Mouse (Mus musculus) lung, embryonic 15.5 days (tissue): ENCODE measurements at regions not wholly inside any gene's neighbourhood (a gene's known extent, or its start where the extent isn't known, plus 50 kb on each side); places are given as distances from the start of the nearest gene placed in this dataset.

ENCODE experiments used
- ATAC-seq: fragments of 200-750 bp; cut with Nextera tagmentation; 2 replicates; pipeline ENCODE4 v1.8.0; 2017; ENCODE audit warnings: moderate number of reproducible peaks, borderline replicate concordance; ENCODE audit not compliant: low FRiP score, low TSS enrichment; ENCODE audit errors: extremely low read depth
- H3K27ac ChIP-seq: fragments of 300-500 bp; sonication (generic); 2 replicates; pipeline ENCODE4 v1.5.1; 2015; ENCODE audit warnings: moderate library complexity, mild to moderate bottlenecking, inconsistent platforms
- H3K27me3 ChIP-seq: fragments of 300-500 bp; sonication (generic); 2 replicates; pipeline ENCODE4 v1.6.1; 2015; ENCODE audit warnings: inconsistent platforms
- H3K36me3 ChIP-seq: fragments of 300-500 bp; sonication (generic); 2 replicates; pipeline ENCODE4 v1.6.1; 2015; ENCODE audit warnings: inconsistent platforms
- H3K4me1 ChIP-seq: fragments of 300-500 bp; sonication (generic); 2 replicates; pipeline ENCODE4 v1.6.1; 2015; ENCODE audit warnings: inconsistent platforms
- H3K4me2 ChIP-seq: fragments of 300-500 bp; sonication (generic); 2 replicates; pipeline ENCODE4 v1.6.1; 2015; ENCODE audit warnings: inconsistent platforms, mild to moderate bottlenecking, moderate library complexity
- H3K4me3 ChIP-seq: fragments of 300-500 bp; sonication (generic); 2 replicates; pipeline ENCODE4 v1.5.1; 2015; ENCODE audit warnings: mild to moderate bottlenecking, inconsistent platforms
- H3K9ac ChIP-seq: fragments of 300-500 bp; sonication (generic); 2 replicates; pipeline ENCODE4 v1.6.1; 2015; ENCODE audit warnings: inconsistent platforms
- H3K9me3 ChIP-seq: fragments of 300-500 bp; sonication (generic); 2 replicates; pipeline ENCODE4 v1.6.1; 2016; ENCODE audit warnings: inconsistent platforms
- WGBS: fragments of 180-500 bp; shearing (Covaris S2); methylation state at CpG from one replicate; pipeline ENCODE4 v1.1.7; 2015; 5-methylcytosine and 5-hydroxymethylcytosine counted together

- no peak for ATAC-seq
- H3K4me1 ChIP-seq = no peaks in the 10 kb centered on the region
- H3K27ac ChIP-seq = no peak overlapping the region
- no peaks in the 10 kb centered on the region for H3K9me3 ChIP-seq
- no peak overlapping the region for H3K4me2 ChIP-seq
- H3K36me3 ChIP-seq = no peaks in the 10 kb centered on the region
- H3K4me3 ChIP-seq = no peak overlapping the region
- 49% methylated on average over 19 of the region's 19 CpGs for WGBS
- H3K27me3 ChIP-seq = no peaks in the 10 kb centered on the region
- no peak overlapping the region for H3K9ac ChIP-seq
These were observed 438.3 kb downstream of the Sox2 start for GRCm38 (mm10) chr3:35088241-35089080.

DNA sequence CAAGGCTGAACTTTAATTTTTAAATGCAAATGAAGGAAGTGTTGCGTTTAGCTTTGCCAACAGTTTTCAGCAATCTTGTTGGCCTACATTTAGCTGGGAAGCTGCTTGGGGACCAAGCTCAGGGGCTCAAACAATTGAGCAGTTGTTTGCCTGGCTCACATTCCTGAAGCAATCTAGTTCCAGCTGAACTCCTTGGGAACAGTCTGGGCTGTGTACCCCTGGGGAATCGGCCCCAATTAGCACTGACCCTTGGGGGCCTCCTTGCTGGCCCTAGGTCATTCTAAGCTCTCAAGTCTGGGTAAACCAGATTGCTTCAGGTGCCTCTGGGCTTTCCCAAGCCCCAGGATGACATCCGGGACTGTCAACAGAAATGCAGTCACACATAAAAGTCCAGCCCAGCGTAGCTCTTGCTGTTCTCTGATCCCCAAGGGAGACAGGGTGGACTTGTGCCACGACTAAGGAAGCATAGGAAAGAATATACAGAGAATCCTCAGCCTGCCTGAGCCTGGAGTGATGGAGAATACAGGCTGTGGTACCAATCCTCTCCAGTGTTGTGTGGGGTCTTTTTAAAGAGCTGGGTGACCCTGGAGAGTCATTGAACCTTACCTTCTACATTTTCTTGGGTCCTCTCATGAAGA is 440.4 kb downstream of the Sox2 start:
- no peak overlapping the region for H3K4me2 ChIP-seq
- H3K9me3 ChIP-seq = no peaks in the 10 kb centered on the region
- no peaks in the 10 kb centered on the region for H3K27me3 ChIP-seq
- no peaks in the 10 kb centered on the region for H3K36me3 ChIP-seq
- WGBS = 55% methylated on average over 5 of the region's 5 CpGs
- no peak overlapping the region for H3K4me3 ChIP-seq
- no peak overlapping the region for H3K9ac ChIP-seq
- H3K27ac ChIP-seq = no peak overlapping the region
- no peaks in the 10 kb centered on the region for H3K4me1 ChIP-seq
- no peak for ATAC-seq

GRCm38 (mm10) chr3:35093001-35093400 is 442.8 kb downstream of the Sox2 start:
- 80% methylated on average over 9 of the region's 9 CpGs for WGBS
- no peak overlapping the region for H3K4me2 ChIP-seq
- no peak overlapping the region for H3K27ac ChIP-seq
- ATAC-seq = no peak
- no peaks in the 10 kb centered on the region for H3K9me3 ChIP-seq
- H3K27me3 ChIP-seq = no peaks in the 10 kb centered on the region
- no peaks in the 10 kb centered on the region for H3K36me3 ChIP-seq
- H3K4me1 ChIP-seq = no peaks in the 10 kb centered on the region
- H3K9ac ChIP-seq = no peak overlapping the region
- H3K4me3 ChIP-seq = no peak overlapping the region

DNA sequence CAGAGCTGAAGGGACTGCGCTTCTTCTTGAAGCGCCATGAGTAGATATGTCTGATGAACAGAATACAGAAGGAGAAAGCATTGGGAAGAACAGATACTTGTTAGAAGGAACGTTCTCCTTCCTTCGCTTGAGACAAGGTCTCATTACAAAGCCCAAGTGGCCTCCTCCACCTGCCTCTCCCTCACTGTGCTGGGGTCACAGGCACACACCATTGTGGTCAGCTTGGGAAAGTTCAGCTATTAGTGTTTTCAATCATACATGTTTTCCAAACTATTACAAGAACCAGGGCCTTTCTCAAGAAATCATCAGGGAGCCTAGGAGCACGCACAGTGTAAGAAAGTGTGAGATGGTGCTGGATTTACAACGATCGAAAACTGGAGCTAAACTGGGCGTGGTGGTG is 445.0 kb downstream of the Sox2 start:
- WGBS = 91% methylated on average over 8 of the region's 8 CpGs
- Histone ChIP-seq H3K9me3 (no peaks in the 10 kb centered on the region), H3K27ac (no peak overlapping the region), H3K4me3 (no peak overlapping the region), H3K4me2 (no peak overlapping the region), H3K27me3 (peaks cover 9% of the 10 kb centered on the region; the same call in 1 of the 2 replicates), H3K36me3 (no peaks in the 10 kb centered on the region), H3K4me1 (no peaks in the 10 kb centered on the region), H3K9ac (no peak overlapping the region)
- no peak for ATAC-seq

DNA sequence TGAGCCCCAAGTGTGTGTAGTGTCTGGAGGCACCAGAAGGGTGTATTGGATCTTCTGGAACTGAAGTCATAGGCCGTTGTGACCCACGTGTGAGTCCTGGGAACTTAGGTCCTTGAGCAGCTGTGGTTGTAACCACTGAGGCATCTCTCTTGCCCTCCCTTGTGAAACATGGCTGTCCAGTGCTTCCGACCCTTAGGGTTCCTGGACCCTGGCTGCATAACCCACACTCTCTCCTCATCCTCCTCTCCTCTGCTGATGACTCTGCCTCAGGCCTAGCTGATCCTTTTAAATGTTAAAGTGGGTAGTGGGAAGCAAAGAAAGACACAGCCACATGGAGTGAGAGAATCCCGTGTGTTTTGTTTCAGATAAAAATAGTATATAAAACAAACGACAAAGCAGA is 446.2 kb downstream of the Sox2 start:
- H3K4me3 ChIP-seq = no peak overlapping the region
- H3K9ac ChIP-seq = no peak overlapping the region
- no peak for ATAC-seq
- H3K27ac ChIP-seq = no peak overlapping the region
- H3K4me1 ChIP-seq = no peaks in the 10 kb centered on the region
- H3K9me3 ChIP-seq = no peaks in the 10 kb centered on the region
- 73% methylated on average over 5 of the region's 5 CpGs for WGBS
- H3K27me3 ChIP-seq = peaks cover 16% of the 10 kb centered on the region; the same call in 1 of the 2 replicates
- H3K36me3 ChIP-seq = no peaks in the 10 kb centered on the region
- no peak overlapping the region for H3K4me2 ChIP-seq

GRCm38 (mm10) chr3:35097766-35098165 is 447.6 kb downstream of the Sox2 start:
- no peak overlapping the region for H3K4me3 ChIP-seq

GRCm38 (mm10) chr3:35099226-35099625 is 449.0 kb downstream of the Sox2 start:
- H3K4me1 ChIP-seq = peaks cover 3% of the 10 kb centered on the region; the same call in 1 of the 2 replicates
- no peaks in the 10 kb centered on the region for H3K9me3 ChIP-seq
- no peaks in the 10 kb centered on the region for H3K36me3 ChIP-seq
- H3K4me2 ChIP-seq = no peak overlapping the region
- 38% methylated on average over 3 of the region's 3 CpGs for WGBS
- H3K9ac ChIP-seq = no peak overlapping the region
- peaks cover 20% of the 10 kb centered on the region; the same call in 1 of the 2 replicates for H3K27me3 ChIP-seq
- no peak for ATAC-seq
- no peak overlapping the region for H3K27ac ChIP-seq
- no peak overlapping the region for H3K4me3 ChIP-seq

More at GRCm38 (mm10) chr3:35097766-35098165, 447.6 kb downstream of the Sox2 start:
- Histone ChIP-seq H3K9me3 (no peaks in the 10 kb centered on the region), H3K4me2 (no peak overlapping the region), H3K9ac (no peak overlapping the region), H3K4me1 (peaks cover 3% of the 10 kb centered on the region; the same call in 1 of the 2 replicates), H3K27me3 (peaks cover 16% of the 10 kb centered on the region; the same call in 1 of the 2 replicates), H3K27ac (no peak overlapping the region), H3K36me3 (no peaks in the 10 kb centered on the region)
- ATAC-seq = no peak
- WGBS = 65% methylated on average over 6 of the region's 6 CpGs

GRCm38 (mm10) chr3:35099876-35100420 is 449.7 kb downstream of the Sox2 start:
- WGBS = 58% methylated on average over 10 of the region's 10 CpGs
- Histone ChIP-seq H3K27me3 (peaks cover 23% of the 10 kb centered on the region; the same call in 1 of the 2 replicates), H3K36me3 (no peaks in the 10 kb centered on the region), H3K4me3 (no peak overlapping the region), H3K4me2 (no peak overlapping the region), H3K27ac (no peak overlapping the region), H3K9me3 (no peaks in the 10 kb centered on the region), H3K4me1 (peaks cover 3% of the 10 kb centered on the region; the same call in 1 of the 2 replicates), H3K9ac (no peak overlapping the region)
- no peak for ATAC-seq

DNA sequence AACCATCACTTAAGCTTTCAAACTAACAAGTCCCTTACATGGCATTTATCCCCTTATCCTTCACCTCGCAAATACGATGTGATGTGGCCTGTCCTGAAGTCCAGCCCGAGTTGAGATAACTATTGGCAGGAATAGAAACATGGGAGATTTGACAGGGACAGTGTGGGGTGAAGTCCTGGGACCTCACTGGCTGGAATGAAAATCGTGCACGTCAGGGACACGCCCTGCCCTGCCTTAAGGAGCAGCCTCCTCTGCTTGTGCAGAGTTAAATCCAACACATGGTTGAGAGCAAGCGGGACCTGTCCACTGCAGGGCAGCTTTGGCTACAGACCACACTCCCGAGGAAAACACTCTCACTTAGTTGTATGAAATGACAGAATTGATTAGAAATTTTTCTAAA is 451.1 kb downstream of the Sox2 start:
- no peak for ATAC-seq
- Histone ChIP-seq H3K4me3 (no peak overlapping the region), H3K9ac (no peak overlapping the region), H3K36me3 (no peaks in the 10 kb centered on the region), H3K4me1 (peaks cover 3% of the 10 kb centered on the region; the same call in 1 of the 2 replicates), H3K4me2 (no peak overlapping the region), H3K27ac (no peak overlapping the region), H3K9me3 (no peaks in the 10 kb centered on the region), H3K27me3 (peaks cover 26% of the 10 kb centered on the region; the same call in 1 of the 2 replicates)
- WGBS = 52% methylated on average over 8 of the region's 8 CpGs

- Histone ChIP-seq H3K36me3 (no peaks in the 10 kb centered on the region), H3K4me3 (no peak overlapping the region), H3K4me1 (peaks cover 3% of the 10 kb centered on the region; the same call in 1 of the 2 replicates), H3K9me3 (no peaks in the 10 kb centered on the region), H3K27ac (no peak overlapping the region), H3K4me2 (no peak overlapping the region), H3K27me3 (peaks cover 26% of the 10 kb centered on the region; the same call in 1 of the 2 replicates), H3K9ac (no peak overlapping the region)
- 47% methylated on average over 5 of the region's 5 CpGs for WGBS
- ATAC-seq = no peak
These were observed 451.7 kb downstream of the Sox2 start for GRCm38 (mm10) chr3:35101951-35102350.

GRCm38 (mm10) chr3:35102715-35103591 is 452.7 kb downstream of the Sox2 start:
- H3K36me3 ChIP-seq = no peaks in the 10 kb centered on the region
- WGBS = 52% methylated on average over 13 of the region's 13 CpGs

More at GRCm38 (mm10) chr3:35102715-35103591, 452.7 kb downstream of the Sox2 start:
- no peak overlapping the region for H3K9ac ChIP-seq
- ATAC-seq = no peak; the same call in 1 of the 2 replicates
- H3K27ac ChIP-seq = no peak overlapping the region
- no peak overlapping the region for H3K4me2 ChIP-seq
- no peak overlapping the region for H3K4me3 ChIP-seq
- peaks cover 3% of the 10 kb centered on the region; the same call in 1 of the 2 replicates for H3K4me1 ChIP-seq
- no peaks in the 10 kb centered on the region for H3K9me3 ChIP-seq
- peaks cover 26% of the 10 kb centered on the region; the same call in 1 of the 2 replicates for H3K27me3 ChIP-seq
